In genomic region chr6:70790852-70791761, GRCm38 (mm10) we compare ENCODE assay signal across 7 mouse cellular contexts. TPM values are rescaled to one million over a fixed set of nuclear protein-coding genes. Genes with fewer than 3 reads are reported as not detected.
A peak's percentile ranks its signal among the peaks of the same experiment; 100 is the strongest.
DNase-seq lines count a peak whose midpoint lies in the region; ATAC-seq and TF ChIP-seq lines count a peak whose summit lies in the region.

No protein-coding gene starts in this region.

- H3K4me3 ChIP-seq in thymus, adult 2 months (ENCODE audit: control insufficient read depth, insufficient read depth, low read length) = peak overlapping the region; percentile 63
- peak overlapping the region; percentile 94 for H3K4me3 ChIP-seq in bone marrow macrophage, adult 2 months (ENCODE audit: insufficient read depth, low read length)
- peak overlapping the region; percentile 72 for H3K4me3 ChIP-seq in heart, embryonic 10.5 days
- peak overlapping the region; percentile 73 for H3K4me3 ChIP-seq in midbrain, embryonic 12.5 days

- no peaks in the 10 kb centered on the region for H3K27me3 ChIP-seq in thymus, adult 2 months (ENCODE audit: control insufficient read depth, insufficient read depth, low read length)
- H3K27me3 ChIP-seq in heart, embryonic 10.5 days (ENCODE audit: insufficient read depth, poor library complexity, severe bottlenecking) = no peaks in the 10 kb centered on the region
- H3K27me3 ChIP-seq in midbrain, embryonic 12.5 days = no peaks in the 10 kb centered on the region

- TF ChIP-seq CTCF in thymus, adult 2 months (IDR thresholded peaks at IDR 0.05; ENCODE audit: borderline replicate concordance, control insufficient read depth, extremely low read depth, insufficient read depth, low read length, poor library complexity) = no peak
- no peak for TF ChIP-seq CTCF in bone marrow macrophage, adult 2 months (IDR thresholded peaks at IDR 0.05; ENCODE audit: low read depth, low read length)

- H3K27ac ChIP-seq in thymus, adult 2 months (ENCODE audit: control insufficient read depth, insufficient read depth, low read length) = peak overlapping the region; percentile 3; the same call in 1 of the 2 replicates
- H3K27ac ChIP-seq in bone marrow macrophage, adult 2 months (ENCODE audit: insufficient read depth, low read depth, low read length) = peak overlapping the region; percentile 24
- H3K27ac ChIP-seq in heart, embryonic 10.5 days = peak overlapping the region; percentile 91
- H3K27ac ChIP-seq in midbrain, embryonic 12.5 days (replicated peaks) = peak overlapping the region; percentile 60

- DNase-seq in thymus, adult 2 months = peak; percentile 53
- no peak for DNase-seq in thymus, postnatal 0 days (ENCODE audit: low spot score)
- DNase-seq in heart, embryonic 10.5 days (ENCODE audit: low spot score) = peak; percentile 80
- peak; percentile 33 to 47 for DNase-seq in kidney, postnatal 4 days
- no peak for DNase-seq in left cerebral cortex, adult 18-20 months (ENCODE audit: low spot score in 2 of 2)

- H3K4me1 ChIP-seq in thymus, adult 2 months (replicated peaks; ENCODE audit: control insufficient read depth, insufficient read depth, low read length) = peaks cover 12% of the 10 kb centered on the region
- H3K4me1 ChIP-seq in bone marrow macrophage, adult 2 months (ENCODE audit: control insufficient read depth, insufficient read depth, low read length) = peaks cover 30% of the 10 kb centered on the region
- peaks cover 30% of the 10 kb centered on the region for H3K4me1 ChIP-seq in heart, embryonic 10.5 days
- peaks cover 32% of the 10 kb centered on the region for H3K4me1 ChIP-seq in midbrain, embryonic 12.5 days

- no peak for TF ChIP-seq POLR2A in thymus, adult 2 months (IDR thresholded peaks at IDR 0.05; ENCODE audit: control insufficient read depth, extremely low read depth, insufficient read depth, low read length, poor library complexity)
- TF ChIP-seq POLR2A in bone marrow macrophage, adult 2 months (IDR thresholded peaks at IDR 0.05; ENCODE audit: borderline replicate concordance, low read depth, low read length) = no peak

- WGBS in thymus, adult 2 months = under 1% methylated on average over 18 of the region's 18 CpGs
- 4% methylated on average over 18 of the region's 18 CpGs for WGBS in heart, embryonic 10.5 days
- 9% methylated on average over 18 of the region's 18 CpGs for WGBS in midbrain, embryonic 12.5 days

- no peaks in the 10 kb centered on the region for H3K9me3 ChIP-seq in heart, embryonic 10.5 days
- no peaks in the 10 kb centered on the region for H3K9me3 ChIP-seq in midbrain, embryonic 12.5 days

- peak; percentile 23 for ATAC-seq in midbrain, embryonic 12.5 days (ENCODE audit: low FRiP score, low read depth)

- H3K4me2 ChIP-seq in midbrain, embryonic 12.5 days (replicated peaks) = peak overlapping the region; percentile 86

- no peaks in the 10 kb centered on the region for H3K36me3 ChIP-seq in thymus, adult 2 months (ENCODE audit: control insufficient read depth, insufficient read depth, low read length)
- no peaks in the 10 kb centered on the region for H3K36me3 ChIP-seq in heart, embryonic 10.5 days
- 0 out of 2 replicates have a peak, but pooled peaks cover 7% of the 10 kb centered on the region for H3K36me3 ChIP-seq in midbrain, embryonic 12.5 days

- H3K9ac ChIP-seq in midbrain, embryonic 12.5 days (replicated peaks) = peak overlapping the region; percentile 83

RNA-seq across cellular contexts. Expression of gene Rpia, which starts 0.9 kb away (rescaled TPM):
- 15.7 and 20.0 TPM in 2 replicates for polyA plus RNA-seq in thymus, adult 2 months (2012; rRNA removed)
- 3.6 and 5.1 TPM in 2 replicates for polyA plus RNA-seq in thymus, postnatal 0 days (2015; fragmentation: Nextera tagmentation; extraction: Ambion mirVana)
- polyA plus RNA-seq in bone marrow macrophage, adult 2 months (2012; ENCODE audit: insufficient read depth, insufficient read length, missing spikeins) = 10.6 and 14.4 TPM in 2 replicates
- polyA plus RNA-seq in heart, embryonic 10.5 days (2016; fragmentation: Nextera tagmentation; extraction: Ambion mirVana) = 1.2 and 1.6 TPM in 2 replicates
- 2.4 and 3.9 TPM in 2 replicates for polyA plus RNA-seq in midbrain, embryonic 12.5 days (2016; fragmentation: Nextera tagmentation; extraction: Ambion mirVana)
- 10 to 100 TPM; 11.9 to 16.2 TPM for total RNA-seq in left cerebral cortex, adult 18-20 months (2021)

RNA-seq across cellular contexts. Expression of gene Eif2ak3, which starts 53.2 kb away (rescaled TPM):
- 25.9 and 33.0 TPM in 2 replicates for polyA plus RNA-seq in thymus, adult 2 months (2012; rRNA removed)
- polyA plus RNA-seq in thymus, postnatal 0 days (2015; fragmentation: Nextera tagmentation; extraction: Ambion mirVana) = 17.4 and 18.0 TPM in 2 replicates
- 17.4 and 17.6 TPM in 2 replicates for polyA plus RNA-seq in bone marrow macrophage, adult 2 months (2012; ENCODE audit: insufficient read depth, insufficient read length, missing spikeins)
- 7.3 and 8.2 TPM in 2 replicates for polyA plus RNA-seq in heart, embryonic 10.5 days (2016; fragmentation: Nextera tagmentation; extraction: Ambion mirVana)
- polyA plus RNA-seq in midbrain, embryonic 12.5 days (2016; fragmentation: Nextera tagmentation; extraction: Ambion mirVana) = 14.4 and 15.6 TPM in 2 replicates
- 10 to 100 TPM; 25.3 to 27.5 TPM for total RNA-seq in left cerebral cortex, adult 18-20 months (2021)

Comparison
In these comparisons a context has a peak if more than half of its experiments do, and no peak if none do; other contexts are left out.
1. DNase-seq: peak in thymus, adult 2 months (single experiment), heart, embryonic 10.5 days (single experiment) and kidney, postnatal 4 days (2 of 2); none in thymus, postnatal 0 days (single experiment) and left cerebral cortex, adult 18-20 months (0 of 2).
2. H3K27ac ChIP-seq: peak in every context shown above with its lines; median percentile 91 in heart, embryonic 10.5 days; 60 in midbrain, embryonic 12.5 days; 24 in bone marrow macrophage, adult 2 months; 3 in thymus, adult 2 months.
3. Peak in every context shown above with its lines, with median percentiles within 50 percentile points of each other: H3K4me3 ChIP-seq.